Mouse (Mus musculus) lung, adult 18-20 months (tissue): Measurements from ENCODE around the gene Tnfaip3.
A peak's percentile ranks its signal among the peaks of the same experiment; 100 is the strongest.

Source experiments
- DNase-seq, 2 experiments: peaks; one replicate each; pipeline ENCODE4 v3.0.0; 2022; ENCODE audit warnings: mixed read lengths in 2 of 2

Gene Tnfaip3

GRCm38 (mm10) chr10:18959777-18960492 lies 55.5 kb downstream of the Tnfaip3 start:
- no peak for DNase-seq

GRCm38 (mm10) chr10:18953706-18954071 lies 61.8 kb downstream of the Tnfaip3 start:
- peak in 1 of 2 experiments; percentile 10 for DNase-seq

GRCm38 (mm10) chr10:18953011-18953705 lies 62.3 kb downstream of the Tnfaip3 start:
- no peak for DNase-seq
